Mouse (Mus musculus): ENCODE measurements at regions not wholly inside any gene's neighbourhood (a gene's known extent, or its start where the extent isn't known, plus 50 kb on each side); places are given as distances from the start of the nearest gene placed in this dataset. TPM values are rescaled to one million over a fixed set of nuclear protein-coding genes. Genes with fewer than 3 reads are reported as not detected.

GRCm38 (mm10) chr11:21027299-21027698 is 63.8 kb upstream of the Peli1 start:
- Histone ChIP-seq H3K4me2 (no peak overlapping the region), H3K4me1 (no peaks in the 10 kb centered on the region), H3K27me3 (replicated peaks) (no peaks in the 10 kb centered on the region), H3K9ac (no peak overlapping the region), H3K9me3 (no peaks in the 10 kb centered on the region), H3K27ac (no peak overlapping the region), H3K36me3 (no peaks in the 10 kb centered on the region), H3K4me3 (replicated peaks) (no peak overlapping the region)
- 87% methylated on average over 4 of the region's 4 CpGs for WGBS
- ATAC-seq (ENCODE audit: insufficient read depth, low FRiP score, low read depth), result no peak

GRCm38 (mm10) chr11:21030362-21030761 is 60.7 kb upstream of the Peli1 start:
- no peak overlapping the region for H3K4me3 ChIP-seq (replicated peaks)
- no peaks in the 10 kb centered on the region for H3K36me3 ChIP-seq
- H3K9me3 ChIP-seq, result no peaks in the 10 kb centered on the region
- no peak overlapping the region for H3K4me2 ChIP-seq
- no peak overlapping the region for H3K27ac ChIP-seq
- no peak overlapping the region for H3K9ac ChIP-seq
- no peaks in the 10 kb centered on the region for H3K27me3 ChIP-seq (replicated peaks)
- 92% methylated on average over 6 of the region's 6 CpGs for WGBS
- no peak for ATAC-seq (ENCODE audit: insufficient read depth, low FRiP score, low read depth)
- peaks cover 9% of the 10 kb centered on the region; the same call in 1 of the 2 replicates for H3K4me1 ChIP-seq

- Histone ChIP-seq H3K36me3 (no peaks in the 10 kb centered on the region), H3K4me2 (no peak overlapping the region), H3K4me3 (replicated peaks) (no peak overlapping the region), H3K9ac (no peak overlapping the region), H3K4me1 (peaks cover 9% of the 10 kb centered on the region; the same call in 1 of the 2 replicates), H3K9me3 (no peaks in the 10 kb centered on the region), H3K27ac (no peak overlapping the region), H3K27me3 (replicated peaks) (no peaks in the 10 kb centered on the region)
- ATAC-seq (ENCODE audit: insufficient read depth, low FRiP score, low read depth), result no peak
- WGBS, result 84% methylated on average over 2 of the region's 2 CpGs
Observed at GRCm38 (mm10) chr11:21031816-21032215, 59.3 kb upstream of the Peli1 start.

DNA sequence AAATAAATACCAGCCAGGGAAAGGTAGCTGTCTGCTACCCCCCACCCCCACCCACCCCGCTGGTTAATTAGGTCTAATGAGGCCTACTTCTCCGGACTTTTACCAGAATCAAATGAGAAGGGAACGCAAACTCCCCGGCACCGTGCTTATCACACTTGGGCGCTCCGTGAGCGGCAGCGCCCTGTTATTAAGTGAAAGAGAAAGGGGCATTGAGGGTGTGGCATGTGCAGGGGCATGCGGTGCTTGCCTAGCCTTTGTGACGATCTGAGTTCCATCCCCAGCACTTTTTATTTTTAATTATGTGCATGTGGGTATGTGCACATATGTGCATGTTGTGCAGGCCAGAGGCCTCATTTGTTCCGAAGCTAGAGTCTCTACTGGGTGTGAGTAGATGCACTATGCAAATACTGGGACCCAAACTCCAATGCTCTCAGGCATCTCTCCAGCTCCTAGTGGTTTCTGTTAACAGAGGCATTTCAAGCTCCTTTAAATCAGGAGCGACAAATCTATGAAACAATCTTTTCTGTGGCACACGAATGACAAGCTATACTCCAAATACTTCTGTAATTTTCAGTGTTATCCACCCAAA is 57.8 kb upstream of the Peli1 start:
- WGBS, result 82% methylated on average over 14 of the region's 14 CpGs
- no peaks in the 10 kb centered on the region for H3K36me3 ChIP-seq
- no peak overlapping the region for H3K4me3 ChIP-seq (replicated peaks)
- no peak overlapping the region for H3K27ac ChIP-seq
- no peaks in the 10 kb centered on the region for H3K9me3 ChIP-seq
- H3K27me3 ChIP-seq (replicated peaks), result no peaks in the 10 kb centered on the region
- peaks cover 9% of the 10 kb centered on the region; the same call in 1 of the 2 replicates for H3K4me1 ChIP-seq
- no peak overlapping the region for H3K9ac ChIP-seq
- no peak for ATAC-seq (ENCODE audit: insufficient read depth, low FRiP score, low read depth)
- no peak overlapping the region for H3K4me2 ChIP-seq

GRCm38 (mm10) chr11:21033823-21034401 is 57.2 kb upstream of the Peli1 start:
- Histone ChIP-seq H3K4me2 (peak overlapping the region; percentile 29; the same call in 1 of the 2 replicates), H3K9me3 (no peaks in the 10 kb centered on the region), H3K4me3 (replicated peaks) (no peak overlapping the region), H3K27ac (no peak overlapping the region), H3K9ac (no peak overlapping the region), H3K36me3 (no peaks in the 10 kb centered on the region), H3K27me3 (replicated peaks) (no peaks in the 10 kb centered on the region), H3K4me1 (peaks cover 9% of the 10 kb centered on the region; the same call in 1 of the 2 replicates)
- 0 out of 2 replicates have a peak, but pooled peaks have one; percentile 47 for ATAC-seq (ENCODE audit: insufficient read depth, low FRiP score, low read depth)
- 34% methylated on average over 11 of the region's 11 CpGs for WGBS

GRCm38 (mm10) chr11:21036161-21036916 is 54.8 kb upstream of the Peli1 start:
- 49% methylated on average over 7 of the region's 7 CpGs for WGBS
- peaks cover 9% of the 10 kb centered on the region; the same call in 1 of the 2 replicates for H3K4me1 ChIP-seq
- H3K36me3 ChIP-seq, result no peaks in the 10 kb centered on the region
- no peak overlapping the region for H3K4me3 ChIP-seq (replicated peaks)
- no peak overlapping the region for H3K4me2 ChIP-seq
- H3K27ac ChIP-seq, result no peak overlapping the region
- no peak for ATAC-seq (ENCODE audit: insufficient read depth, low FRiP score, low read depth)
- no peak overlapping the region for H3K9ac ChIP-seq
- H3K27me3 ChIP-seq (replicated peaks), result no peaks in the 10 kb centered on the region
- H3K9me3 ChIP-seq, result no peaks in the 10 kb centered on the region

DNA sequence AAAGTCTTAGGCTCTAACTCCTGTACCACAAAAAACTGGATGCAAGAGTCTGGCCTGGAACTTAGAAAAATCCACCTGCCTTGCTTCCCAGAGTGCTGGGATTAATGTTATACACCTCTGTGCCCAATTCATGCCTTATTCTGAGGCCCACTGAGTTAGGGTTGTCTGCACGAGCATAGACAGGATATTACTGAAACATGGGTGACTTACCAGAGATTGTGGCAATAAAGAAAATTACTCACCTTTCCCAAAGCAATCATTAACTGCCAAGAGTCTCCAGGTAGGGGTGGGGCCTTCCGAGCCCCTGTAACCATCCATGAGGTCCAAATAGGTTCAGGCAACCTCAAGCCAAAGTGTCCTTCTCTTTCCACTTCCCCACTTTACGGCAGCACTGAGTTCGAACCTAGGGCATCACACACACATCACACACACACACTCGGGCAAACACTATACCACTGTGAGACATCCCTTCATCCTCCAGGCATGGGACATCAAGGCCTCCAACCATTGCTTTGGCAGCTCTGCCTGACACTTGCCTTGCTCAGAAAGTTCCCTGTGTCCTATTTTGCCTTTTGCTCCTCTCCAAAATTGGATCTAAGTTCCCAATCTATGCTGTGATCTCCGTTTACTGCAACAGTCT is 53.7 kb upstream of the Peli1 start:
- Histone ChIP-seq H3K4me2 (no peak overlapping the region), H3K27me3 (replicated peaks) (no peaks in the 10 kb centered on the region), H3K9ac (no peak overlapping the region), H3K27ac (no peak overlapping the region), H3K9me3 (no peaks in the 10 kb centered on the region), H3K4me3 (replicated peaks) (no peak overlapping the region), H3K4me1 (peaks cover 9% of the 10 kb centered on the region; the same call in 1 of the 2 replicates), H3K36me3 (no peaks in the 10 kb centered on the region)
- no peak for ATAC-seq (ENCODE audit: insufficient read depth, low FRiP score, low read depth)
- WGBS, result 92% methylated on average over 6 of the region's 6 CpGs

- Histone ChIP-seq H3K4me2 (no peak overlapping the region), H3K9me3 (no peaks in the 10 kb centered on the region), H3K4me3 (replicated peaks) (no peak overlapping the region), H3K4me1 (no peaks in the 10 kb centered on the region), H3K27ac (no peak overlapping the region), H3K27me3 (replicated peaks) (no peaks in the 10 kb centered on the region), H3K36me3 (no peaks in the 10 kb centered on the region), H3K9ac (no peak overlapping the region)
- no peak for ATAC-seq (ENCODE audit: insufficient read depth, low FRiP score, low read depth)
- 72% methylated on average over 5 of the region's 5 CpGs for WGBS
Observed at GRCm38 (mm10) chr11:21041201-21041600, 49.9 kb upstream of the Peli1 start.

Small RNAs in the stretch of these regions (microRNA-seq; reads per million reads assigned to microRNA genes)
- gene Gm23681, result not detected

Measured in stomach, embryonic 15.5 days (tissue).